Mouse (Mus musculus) thymus, postnatal 36 days (tissue): Measurements from ENCODE around the gene Otub2.

Experiments used
- DNase-seq, 2 experiments: peaks; one replicate each; pipeline ENCODE4 v3.0.0; 2022; ENCODE audit warnings: mixed read lengths in 2 of 2

Otub2 gene

GRCm38 (mm10) chr12:103445060-103445459 lies 56.6 kb downstream of the Otub2 start:
- no peak for DNase-seq

- no peak for DNase-seq
Observed at GRCm38 (mm10) chr12:103453361-103453760, 64.9 kb downstream of the Otub2 start.
